Mouse (Mus musculus) fibroblast of lung, adult 2 months (primary cell): Measurements from ENCODE around the gene Capn7.

Experiments
- DNase-seq: peaks from one replicate; pipeline ENCODE4 v3.0.0-alpha.2; 2011; ENCODE audit warnings: low read depth

Gene Capn7

GRCm38 (mm10) chr14:31414235-31414966, 78.0 kb downstream of the Capn7 start:
- DNase-seq: no peak

- DNase-seq: no peak
Measured at GRCm38 (mm10) chr14:31414967-31415376, 78.5 kb downstream of the Capn7 start.

GRCm38 (mm10) chr14:31416411-31416810, 80.0 kb downstream of the Capn7 start:
- no peak for DNase-seq

GRCm38 (mm10) chr14:31416835-31417549, 80.6 kb downstream of the Capn7 start:
- no peak for DNase-seq

GRCm38 (mm10) chr14:31419279-31419678, 82.8 kb downstream of the Capn7 start:
- no peak for DNase-seq

GRCm38 (mm10) chr14:31420135-31420534, 83.7 kb downstream of the Capn7 start:
- DNase-seq: no peak

GRCm38 (mm10) chr14:31420562-31420961, 84.1 kb downstream of the Capn7 start:
- no peak for DNase-seq

- DNase-seq: no peak
Measured at GRCm38 (mm10) chr14:31420985-31421384, 84.5 kb downstream of the Capn7 start.
